Mouse (Mus musculus) testis, postnatal 10 days (tissue): ENCODE measurements around the gene Msx3.

Experiments
- DNase-seq: peaks from one replicate; pipeline ENCODE4 v3.0.0; 2021; ENCODE audit warnings: low spot score

Msx3 gene

GRCm38 (mm10) chr7:140048361-140049114 is at the start of gene Msx3:
Msx3 (minus strand) TSS chr7:140049089.
- DNase-seq, result no peak

- DNase-seq, result no peak
Measured at GRCm38 (mm10) chr7:140098466-140098865, 49.6 kb upstream of the Msx3 start.

- DNase-seq, result no peak
Measured at GRCm38 (mm10) chr7:140096055-140096454, 47.2 kb upstream of the Msx3 start.

- DNase-seq, result no peak
Measured at GRCm38 (mm10) chr7:140095556-140095955, 46.7 kb upstream of the Msx3 start.

GRCm38 (mm10) chr7:140094954-140095353 is 46.1 kb upstream of the Msx3 start:
- DNase-seq, result no peak

GRCm38 (mm10) chr7:140092924-140093528 is 44.1 kb upstream of the Msx3 start, which contains the start of gene Prap1:
Prap1 (plus strand) TSS chr7:140093395.
- no peak for DNase-seq

- DNase-seq, result no peak
Measured at GRCm38 (mm10) chr7:140090601-140091000, 41.7 kb upstream of the Msx3 start.

GRCm38 (mm10) chr7:140082242-140082678 is 33.4 kb upstream of the Msx3 start, which contains the start of gene Caly:
Caly (minus strand) TSS chr7:140082548.
- DNase-seq, result peak; percentile 74

GRCm38 (mm10) chr7:140081408-140082241 is 32.7 kb upstream of the Msx3 start:
- no peak for DNase-seq

GRCm38 (mm10) chr7:140080503-140081156 is 31.7 kb upstream of the Msx3 start:
- peak; percentile 69 for DNase-seq

GRCm38 (mm10) chr7:140078711-140079110 is 29.8 kb upstream of the Msx3 start:
- peak; percentile 76 for DNase-seq

- DNase-seq, result no peak
Measured at GRCm38 (mm10) chr7:140077698-140078097, 28.8 kb upstream of the Msx3 start.

- DNase-seq, result no peak
Measured at GRCm38 (mm10) chr7:140070042-140070711, 21.3 kb upstream of the Msx3 start.

GRCm38 (mm10) chr7:140067397-140067796 is 18.5 kb upstream of the Msx3 start:
- DNase-seq, result no peak

- DNase-seq, result peak; percentile 85
Measured at GRCm38 (mm10) chr7:140063092-140063491, 14.2 kb upstream of the Msx3 start.

GRCm38 (mm10) chr7:140062307-140062706 is 13.4 kb upstream of the Msx3 start:
- peak; percentile 66 for DNase-seq

- no peak for DNase-seq
Measured at GRCm38 (mm10) chr7:140061832-140062130, 12.9 kb upstream of the Msx3 start.

- DNase-seq, result peak; percentile 54
Measured at GRCm38 (mm10) chr7:140060936-140061831, 12.3 kb upstream of the Msx3 start.

- no peak for DNase-seq
Measured at GRCm38 (mm10) chr7:140059601-140060000, 10.7 kb upstream of the Msx3 start.

GRCm38 (mm10) chr7:140058528-140058927 is 9.6 kb upstream of the Msx3 start:
- DNase-seq, result no peak
